Mouse (Mus musculus) erythroblast, embryonic 14.5 days (primary cell): ENCODE results near the gene Ccndbp1.

Experiments
- GATA1 ChIP-seq: IDR thresholded peaks from 2 replicates; pipeline ENCODE4 v1.6.1; 2012; ENCODE audit warnings: low read length, inconsistent platforms, mixed read lengths
- TAL1 ChIP-seq: IDR thresholded peaks from 3 replicates; pipeline ENCODE4 v1.6.1; 2012; ENCODE audit warnings: low read length, inconsistent platforms, mixed read lengths

DNA sequence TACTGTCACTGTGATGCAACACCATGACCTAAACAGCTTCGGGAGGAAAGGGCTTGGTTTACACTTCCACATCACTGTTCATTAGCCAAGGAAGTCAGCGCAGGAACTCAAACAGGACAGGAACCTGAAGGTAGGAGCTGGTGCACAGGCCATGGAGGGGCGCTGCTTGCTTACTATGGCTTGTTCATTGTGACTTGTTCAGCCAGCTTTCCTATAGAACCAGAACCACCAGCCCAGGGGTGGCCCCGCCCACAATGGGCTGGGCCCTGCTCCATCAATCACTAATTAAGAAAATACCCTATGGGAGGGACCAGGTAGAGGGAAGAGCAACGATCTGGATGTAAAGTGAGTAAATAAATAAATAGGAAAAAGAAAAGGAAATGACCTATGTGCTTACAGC, 35.2 kb upstream of the Ccndbp1 start:
- TF ChIP-seq TAL1 (no peak), GATA1 (no peak)
